Mouse (Mus musculus) ovary, adult 2 months (tissue): Measurements from ENCODE around the gene Rorc. TPM values are rescaled to one million over a fixed set of nuclear protein-coding genes. Genes with fewer than 3 reads are reported as not detected.

Experiments
- polyA plus RNA-seq: library from polyadenylated mRNA; depleted of rRNA; stranded (reverse); fragments of >200 nt; gene quantifications from 2 replicates; pipeline ENCODE4 v1.2.3, GENCODE M21; 2012; rRNA removed

Gene Rorc
- 9.8 and 12.7 TPM in 2 replicates for polyA plus RNA-seq

GRCm38 (mm10) chr3:94372641-94373040, at the start of gene Rorc:
Gene Rorc (plus strand): TSS chr3:94372794.

GRCm38 (mm10) chr3:94341959-94342422, 30.6 kb upstream of the Rorc start, which contains the start of gene Them5:
Gene Them5 (plus strand): TSS chr3:94342099.

GRCm38 (mm10) chr3:94362138-94362537, 10.5 kb upstream of the Rorc start, which contains the start of gene C2cd4d:
Gene C2cd4d (plus strand): TSS chr3:94362438.

GRCm38 (mm10) chr3:94398217-94398616, 25.6 kb downstream of the Rorc start, which contains the start of gene Lingo4:
Gene Lingo4 (plus strand): TSS chr3:94398517.

GRCm38 (mm10) chr3:94413031-94413679, 40.6 kb downstream of the Rorc start, which contains the start of gene Tdrkh:
Gene Tdrkh (plus strand): TSS chr3:94413273.

GRCm38 (mm10) chr3:94442951-94443596, 70.5 kb downstream of the Rorc start, which contains the start of gene Mrpl9:
Gene Mrpl9 (plus strand): TSS chr3:94443318.

GRCm38 (mm10) chr3:94443597-94443964, 71.0 kb downstream of the Rorc start, which contains the start of gene Oaz3:
Gene Oaz3 (minus strand): TSS chr3:94443915.

Other genes with a start within 250 kb of the Rorc start
- gene Gm10696, start 194.6 kb upstream of the Rorc start, polyA plus RNA-seq = not detected in 2 replicates
- gene Gm5286, start 176.1 kb upstream of the Rorc start, polyA plus RNA-seq = not detected in 2 replicates
- gene Gm4778, start 108.8 kb upstream of the Rorc start, polyA plus RNA-seq = not detected in 2 replicates
- 0.36 and 0.54 TPM in 2 replicates for gene Them4, start 62.7 kb upstream of the Rorc start, polyA plus RNA-seq
- gene Them5, start 30.7 kb upstream of the Rorc start, polyA plus RNA-seq = 0.69 and 1.2 TPM in 2 replicates
- gene C2cd4d, start 10.4 kb upstream of the Rorc start, polyA plus RNA-seq = 4.8 and 7.8 TPM in 2 replicates
- 0.13 TPM in 1 of 2 replicates, not detected in the other for gene Lingo4, start 25.7 kb downstream of the Rorc start, polyA plus RNA-seq
- gene Tdrkh, start 40.5 kb downstream of the Rorc start, polyA plus RNA-seq = 0.12 and 0.98 TPM in 2 replicates
- 26.6 and 33.9 TPM in 2 replicates for gene Mrpl9, start 70.5 kb downstream of the Rorc start, polyA plus RNA-seq
- 0.17 TPM in 1 of 2 replicates, not detected in the other for gene Oaz3, start 71.1 kb downstream of the Rorc start, polyA plus RNA-seq
- gene Celf3, start 105.5 kb downstream of the Rorc start, polyA plus RNA-seq = 3.1 and 4.7 TPM in 2 replicates
- 0.91 and 1.1 TPM in 2 replicates for gene Riiad1, start 107.5 kb downstream of the Rorc start, polyA plus RNA-seq
- gene Snx27, start 209.9 kb downstream of the Rorc start, polyA plus RNA-seq = 7.8 and 9.6 TPM in 2 replicates